Mouse (Mus musculus) lung, adult 2 months (tissue): ENCODE measurements around the gene Ptges.

Experiments used
- CTCF ChIP-seq: fragments of 200-500 bp; IDR thresholded peaks from 2 replicates; pipeline ENCODE4 v1.5.1; 2011; ENCODE audit warnings: mild to moderate bottlenecking, low read length, control low read depth; ENCODE audit not compliant: insufficient read depth
- POLR2A ChIP-seq: fragments of 200-500 bp; IDR thresholded peaks from 2 replicates; pipeline ENCODE4 v1.6.1; 2011; ENCODE audit warnings: low read depth, mild to moderate bottlenecking, control low read depth, low read length, borderline replicate concordance; ENCODE audit errors: extremely low read depth

DNA sequence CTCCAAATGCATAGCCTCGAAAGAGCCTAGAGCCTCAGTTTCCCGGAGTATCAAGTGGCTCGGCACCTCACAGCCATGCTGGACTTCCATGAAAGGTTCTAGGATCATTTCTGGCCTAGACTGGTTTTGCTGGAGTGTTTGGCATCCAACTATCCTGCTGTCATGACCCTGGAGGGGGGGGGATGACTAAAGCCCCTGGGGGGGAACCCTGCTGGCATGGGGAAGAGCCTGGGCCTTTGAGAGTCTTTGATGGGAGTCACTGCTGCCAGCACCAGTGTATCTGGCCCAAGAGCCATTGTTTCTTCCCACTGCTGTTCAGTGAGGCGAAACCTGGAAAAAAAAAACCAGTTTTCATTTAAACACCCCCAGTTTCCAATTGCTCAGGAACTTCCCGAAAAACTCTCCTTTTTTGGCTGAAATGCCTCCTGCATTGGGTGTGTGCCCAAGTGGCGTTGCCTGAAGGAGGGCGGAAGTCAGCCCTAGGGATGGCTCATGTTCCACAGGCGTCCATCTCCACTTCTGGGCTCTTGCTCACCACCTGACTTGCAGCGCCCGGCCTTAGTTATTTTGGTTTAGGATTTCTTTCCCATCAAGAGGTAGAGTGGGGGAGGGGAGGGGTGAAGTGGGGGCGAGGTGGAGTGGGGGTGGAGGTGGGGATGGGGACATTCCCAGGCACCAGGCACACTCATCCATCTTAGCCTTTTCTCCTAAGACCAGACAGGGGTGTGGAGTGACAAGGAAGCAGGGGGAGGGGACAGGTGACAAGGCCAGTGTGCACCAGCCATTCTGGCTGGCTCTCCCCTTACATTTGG lies 53.8 kb downstream of the Ptges start:
- TF ChIP-seq POLR2A (no peak), CTCF (no peak)
